Mouse (Mus musculus): ENCODE results near the gene Tshz3.

The Tshz3 gene

GRCm38 (mm10) chr7:36786713-36787421 is 88.9 kb downstream of the Tshz3 start:
- DNase-seq (ENCODE audit: low spot score): no peak

- no peak for DNase-seq (ENCODE audit: low spot score)
Measured at GRCm38 (mm10) chr7:36796392-36797187, 98.7 kb downstream of the Tshz3 start.
